Mouse (Mus musculus): ENCODE measurements around the gene H2-Ke6. TPM values are rescaled to one million over a fixed set of nuclear protein-coding genes. Genes with fewer than 3 reads are reported as not detected.

H2-Ke6 gene
- total RNA-seq, 1 experiment from 2014 or later = 114 TPM

Other genes starting within 250 kb of the H2-Ke6 start
- 2.3 TPM in 1 of 2 replicates, not detected in the other for gene Angptl4, start 246.2 kb downstream of the H2-Ke6 start, total RNA-seq (2017)
- 3.1 and 4.0 TPM in 2 replicates for gene Kank3, start 217.5 kb downstream of the H2-Ke6 start, total RNA-seq (2017)
- gene Rps28, start 203.5 kb downstream of the H2-Ke6 start, total RNA-seq (2017) = 701 and 811 TPM in 2 replicates
- gene Ndufa7, start 203.5 kb downstream of the H2-Ke6 start, total RNA-seq (2017) = 138 and 155 TPM in 2 replicates
- gene Cd320, start 185.0 kb downstream of the H2-Ke6 start, total RNA-seq (2017) = 1.6 and 2.9 TPM in 2 replicates
- gene Gm7029, start 154.2 kb downstream of the H2-Ke6 start, total RNA-seq (2017) = not detected in 2 replicates
- 0.86 and 3.0 TPM in 2 replicates for gene Kifc1, start 137.4 kb downstream of the H2-Ke6 start, total RNA-seq (2017)
- gene Platr17, start 122.9 kb downstream of the H2-Ke6 start, total RNA-seq (2017) = 0.93 TPM in 1 of 2 replicates, not detected in the other
- 74.4 and 81.8 TPM in 2 replicates for gene Daxx, start 118.6 kb downstream of the H2-Ke6 start, total RNA-seq (2017)
- gene Tapbp, start 112.2 kb downstream of the H2-Ke6 start, total RNA-seq (2017) = 198 and 225 TPM in 2 replicates
- 39.3 and 41.3 TPM in 2 replicates for gene Zbtb22, start 112.2 kb downstream of the H2-Ke6 start, total RNA-seq (2017)
- 146 and 180 TPM in 2 replicates for gene Rgl2, start 98.5 kb downstream of the H2-Ke6 start, total RNA-seq (2017)
- 63.5 and 71.6 TPM in 2 replicates for gene Pfdn6, start 87.7 kb downstream of the H2-Ke6 start, total RNA-seq (2017)
- gene Wdr46, start 87.4 kb downstream of the H2-Ke6 start, total RNA-seq (2017) = 16.1 and 24.2 TPM in 2 replicates
- 7.1 and 7.7 TPM in 2 replicates for gene B3galt4, start 76.6 kb downstream of the H2-Ke6 start, total RNA-seq (2017)
- gene Vps52, start 72.2 kb downstream of the H2-Ke6 start, total RNA-seq (2017) = 31.5 and 40.8 TPM in 2 replicates
- gene Rps18, start 72.1 kb downstream of the H2-Ke6 start, total RNA-seq (2017) = 780 and 810 TPM in 2 replicates
- 1,803 and 2,030 TPM in 2 replicates for gene H2-K1, start 27.7 kb downstream of the H2-Ke6 start, total RNA-seq (2017)
- gene Ring1, start 3.4 kb downstream of the H2-Ke6 start, total RNA-seq (2017) = 14.8 and 24.3 TPM in 2 replicates
- 65.5 and 69.1 TPM in 2 replicates for gene Slc39a7, start 3.6 kb upstream of the H2-Ke6 start, total RNA-seq (2017)
- gene Rxrb, start 3.8 kb upstream of the H2-Ke6 start, total RNA-seq (2017) = 65.3 and 70.2 TPM in 2 replicates
- gene Col11a2, start 11.4 kb upstream of the H2-Ke6 start, total RNA-seq (2017) = 10.4 and 13.0 TPM in 2 replicates
- 119 and 138 TPM in 2 replicates for gene H2-Oa, start 64.3 kb upstream of the H2-Ke6 start, total RNA-seq (2017)
- gene H2-DMa, start 91.5 kb upstream of the H2-Ke6 start, total RNA-seq (2017) = 221 and 234 TPM in 2 replicates
- gene Brd2, start 94.6 kb upstream of the H2-Ke6 start, total RNA-seq (2017) = 714 and 721 TPM in 2 replicates
- gene H2-DMb2, start 115.2 kb upstream of the H2-Ke6 start, total RNA-seq (2017) = 699 and 729 TPM in 2 replicates
- 278 and 300 TPM in 2 replicates for gene H2-DMb1, start 125.0 kb upstream of the H2-Ke6 start, total RNA-seq (2017)
- gene Tap1, start 159.5 kb upstream of the H2-Ke6 start, total RNA-seq (2017) = 221 and 235 TPM in 2 replicates
- 132 and 176 TPM in 2 replicates for gene Psmb9, start 159.7 kb upstream of the H2-Ke6 start, total RNA-seq (2017)
- 312 and 336 TPM in 2 replicates for gene Psmb8, start 169.7 kb upstream of the H2-Ke6 start, total RNA-seq (2017)
- 108 and 112 TPM in 2 replicates for gene Tap2, start 175.5 kb upstream of the H2-Ke6 start, total RNA-seq (2017)
- 965 and 1,002 TPM in 2 replicates for gene H2-Ob, start 210.8 kb upstream of the H2-Ke6 start, total RNA-seq (2017)
- 2,894 and 2,999 TPM in 2 replicates for gene H2-Ab1, start 229.6 kb upstream of the H2-Ke6 start, total RNA-seq (2017)

Measured in neutrophil, adult 5-6 weeks (primary cell).